Mouse (Mus musculus): ENCODE data around the gene Tgfb1i1. TPM values are rescaled to one million over a fixed set of nuclear protein-coding genes. Genes with fewer than 3 reads are reported as not detected.

The Tgfb1i1 gene
- polyA plus RNA-seq (2015; fragmentation: Nextera tagmentation; extraction: Ambion mirVana) = 22.0 and 23.3 TPM in 2 replicates

GRCm38 (mm10) chr7:128246496-128247391 is at the start of gene Tgfb1i1:
Gene Tgfb1i1 (plus strand): TSS chr7:128246812.
- Histone ChIP-seq H3K36me3 (ENCODE audit: control insufficient read depth, insufficient read depth, low read length) (peaks cover 15% of the 10 kb centered on the region), H3K9ac (ENCODE audit: low read depth, low read length) (peak within 1 kb of the TSS; percentile 68), H3K27ac (ENCODE audit: low read length) (peak within 1 kb of the TSS; percentile 75), H3K27me3 (ENCODE audit: control insufficient read depth, insufficient read depth, low read depth, low read length) (0 out of 2 replicates have a peak, but pooled peaks cover 3% of the 10 kb centered on the region), H3K4me3 (ENCODE audit: low read depth, low read length) (peak within 1 kb of the TSS; percentile 44), H3K4me2 (ENCODE audit: low read length) (peak within 1 kb of the TSS; percentile 64), H3K9me3 (replicated peaks; ENCODE audit: control insufficient read depth, low read length, poor library complexity, severe bottlenecking) (no peaks in the 10 kb centered on the region), H3K4me1 (ENCODE audit: control insufficient read depth, insufficient read depth, low read length) (peaks cover 14% of the 10 kb centered on the region)
- WGBS = under 1% methylated on average over 26 of the region's 30 CpGs
- ATAC-seq = peak; percentile 61

GRCm38 (mm10) chr7:128201607-128202006 is 45.0 kb upstream of the Tgfb1i1 start:
- Histone ChIP-seq H3K36me3 (ENCODE audit: control insufficient read depth, insufficient read depth, low read length) (no peaks in the 10 kb centered on the region), H3K27me3 (ENCODE audit: control insufficient read depth, insufficient read depth, low read depth, low read length) (no peaks in the 10 kb centered on the region), H3K4me3 (ENCODE audit: low read depth, low read length) (no peak overlapping the region), H3K9ac (ENCODE audit: low read depth, low read length) (no peak overlapping the region), H3K27ac (ENCODE audit: low read length) (no peak overlapping the region), H3K4me2 (ENCODE audit: low read length) (no peak overlapping the region), H3K4me1 (ENCODE audit: control insufficient read depth, insufficient read depth, low read length) (no peaks in the 10 kb centered on the region), H3K9me3 (replicated peaks; ENCODE audit: control insufficient read depth, low read length, poor library complexity, severe bottlenecking) (no peaks in the 10 kb centered on the region)
- no peak for ATAC-seq
- 88% methylated on average over 9 of the region's 9 CpGs for WGBS

- no peaks in the 10 kb centered on the region for H3K9me3 ChIP-seq (replicated peaks; ENCODE audit: control insufficient read depth, low read length, poor library complexity, severe bottlenecking)
- ATAC-seq = no peak
- no peaks in the 10 kb centered on the region for H3K36me3 ChIP-seq (ENCODE audit: control insufficient read depth, insufficient read depth, low read length)
Observed at GRCm38 (mm10) chr7:128203071-128203470, 43.5 kb upstream of the Tgfb1i1 start.

GRCm38 (mm10) chr7:128204179-128204578 is 42.4 kb upstream of the Tgfb1i1 start:
- no peak for ATAC-seq

More at GRCm38 (mm10) chr7:128203071-128203470, 43.5 kb upstream of the Tgfb1i1 start:
- Histone ChIP-seq H3K4me2 (ENCODE audit: low read length) (no peak overlapping the region), H3K4me1 (ENCODE audit: control insufficient read depth, insufficient read depth, low read length) (no peaks in the 10 kb centered on the region), H3K27ac (ENCODE audit: low read length) (no peak overlapping the region), H3K9ac (ENCODE audit: low read depth, low read length) (no peak overlapping the region), H3K4me3 (ENCODE audit: low read depth, low read length) (no peak overlapping the region), H3K27me3 (ENCODE audit: control insufficient read depth, insufficient read depth, low read depth, low read length) (no peaks in the 10 kb centered on the region)
- 79% methylated on average over 9 of the region's 9 CpGs for WGBS

DNA sequence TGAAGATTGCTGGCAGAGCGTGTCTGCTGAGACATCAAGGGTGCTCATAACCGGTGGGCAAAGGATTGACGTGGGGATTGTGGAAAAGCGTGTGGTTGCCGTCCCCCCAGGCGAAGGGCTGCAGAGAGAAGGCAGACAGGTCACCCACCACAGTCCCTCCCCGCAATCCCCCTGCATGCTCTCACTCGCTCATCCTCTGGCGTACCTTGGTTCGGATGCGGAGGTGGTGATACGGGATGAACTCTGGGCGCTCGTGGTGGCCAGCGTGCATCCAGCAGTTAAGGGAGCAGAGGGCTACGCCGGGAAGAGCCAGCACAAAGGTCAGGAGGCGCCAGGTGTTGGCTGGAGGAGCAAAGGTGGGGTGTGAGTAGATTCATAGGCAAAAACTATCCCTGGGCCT is 40.9 kb upstream of the Tgfb1i1 start:
- Histone ChIP-seq H3K27ac (ENCODE audit: low read length) (no peak overlapping the region), H3K4me3 (ENCODE audit: low read depth, low read length) (no peak overlapping the region), H3K9ac (ENCODE audit: low read depth, low read length) (no peak overlapping the region), H3K27me3 (ENCODE audit: control insufficient read depth, insufficient read depth, low read depth, low read length) (no peaks in the 10 kb centered on the region), H3K36me3 (ENCODE audit: control insufficient read depth, insufficient read depth, low read length) (no peaks in the 10 kb centered on the region), H3K4me1 (ENCODE audit: control insufficient read depth, insufficient read depth, low read length) (no peaks in the 10 kb centered on the region), H3K4me2 (ENCODE audit: low read length) (no peak overlapping the region), H3K9me3 (replicated peaks; ENCODE audit: control insufficient read depth, low read length, poor library complexity, severe bottlenecking) (no peaks in the 10 kb centered on the region)
- whole genome bisulfite sequencing = 85% methylated on average over 18 of the region's 18 CpGs
- no peak for ATAC-seq

More at GRCm38 (mm10) chr7:128204179-128204578, 42.4 kb upstream of the Tgfb1i1 start:
- 92% methylated on average over 8 of the region's 8 CpGs for WGBS
- Histone ChIP-seq H3K9me3 (replicated peaks; ENCODE audit: control insufficient read depth, low read length, poor library complexity, severe bottlenecking) (no peaks in the 10 kb centered on the region), H3K36me3 (ENCODE audit: control insufficient read depth, insufficient read depth, low read length) (no peaks in the 10 kb centered on the region), H3K4me1 (ENCODE audit: control insufficient read depth, insufficient read depth, low read length) (no peaks in the 10 kb centered on the region), H3K27ac (ENCODE audit: low read length) (no peak overlapping the region), H3K4me2 (ENCODE audit: low read length) (no peak overlapping the region), H3K27me3 (ENCODE audit: control insufficient read depth, insufficient read depth, low read depth, low read length) (no peaks in the 10 kb centered on the region), H3K4me3 (ENCODE audit: low read depth, low read length) (no peak overlapping the region), H3K9ac (ENCODE audit: low read depth, low read length) (no peak overlapping the region)

GRCm38 (mm10) chr7:128206152-128206551 is 40.5 kb upstream of the Tgfb1i1 start, which contains the start of gene Cox6a2:
Gene Cox6a2 (minus strand): TSS chr7:128206387.
- WGBS = 76% methylated on average over 6 of the region's 6 CpGs
- Histone ChIP-seq H3K27ac (ENCODE audit: low read length) (no peak within 1 kb of the TSS), H3K9me3 (replicated peaks; ENCODE audit: control insufficient read depth, low read length, poor library complexity, severe bottlenecking) (no peaks in the 10 kb centered on the region), H3K4me1 (ENCODE audit: control insufficient read depth, insufficient read depth, low read length) (no peaks in the 10 kb centered on the region), H3K4me2 (ENCODE audit: low read length) (no peak within 1 kb of the TSS), H3K4me3 (ENCODE audit: low read depth, low read length) (no peak within 1 kb of the TSS), H3K27me3 (ENCODE audit: control insufficient read depth, insufficient read depth, low read depth, low read length) (no peaks in the 10 kb centered on the region), H3K36me3 (ENCODE audit: control insufficient read depth, insufficient read depth, low read length) (no peaks in the 10 kb centered on the region), H3K9ac (ENCODE audit: low read depth, low read length) (no peak within 1 kb of the TSS)
- no peak for ATAC-seq

GRCm38 (mm10) chr7:128208187-128208586 is 38.4 kb upstream of the Tgfb1i1 start:
- Histone ChIP-seq H3K4me3 (ENCODE audit: low read depth, low read length) (no peak overlapping the region), H3K9ac (ENCODE audit: low read depth, low read length) (no peak overlapping the region), H3K4me2 (ENCODE audit: low read length) (no peak overlapping the region), H3K4me1 (ENCODE audit: control insufficient read depth, insufficient read depth, low read length) (no peaks in the 10 kb centered on the region), H3K36me3 (ENCODE audit: control insufficient read depth, insufficient read depth, low read length) (no peaks in the 10 kb centered on the region), H3K9me3 (replicated peaks; ENCODE audit: control insufficient read depth, low read length, poor library complexity, severe bottlenecking) (no peaks in the 10 kb centered on the region), H3K27me3 (ENCODE audit: control insufficient read depth, insufficient read depth, low read depth, low read length) (no peaks in the 10 kb centered on the region), H3K27ac (ENCODE audit: low read length) (no peak overlapping the region)
- WGBS = 6% methylated on average over 4 of the region's 4 CpGs
- ATAC-seq = no peak

- ATAC-seq = no peak
Observed at GRCm38 (mm10) chr7:128209826-128210225, 36.8 kb upstream of the Tgfb1i1 start.

DNA sequence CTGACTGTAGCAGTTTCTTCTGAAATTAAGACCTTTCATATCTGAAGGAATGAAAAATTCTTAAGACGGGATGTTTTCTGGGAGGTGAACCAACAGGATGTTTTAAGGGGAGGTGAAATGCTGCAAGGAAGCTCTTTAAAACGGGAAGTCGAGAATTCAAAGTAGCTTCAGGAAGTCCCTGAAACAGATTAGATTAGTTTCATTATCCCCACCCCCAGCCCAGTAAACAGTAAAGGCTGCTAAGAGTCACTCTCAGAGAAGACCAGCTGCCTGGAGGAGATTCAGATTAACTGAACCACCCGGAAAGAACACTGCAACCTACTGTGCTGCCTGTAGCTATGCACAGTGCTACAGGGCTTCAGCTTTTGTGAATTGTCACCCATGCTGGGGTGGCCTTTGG is 26.7 kb upstream of the Tgfb1i1 start:
- no peak overlapping the region for H3K9ac ChIP-seq (ENCODE audit: low read depth, low read length)
- no peak overlapping the region for H3K4me3 ChIP-seq (ENCODE audit: low read depth, low read length)
- ATAC-seq = no peak
- WGBS = 81% methylated on average over 4 of the region's 4 CpGs
- no peaks in the 10 kb centered on the region for H3K27me3 ChIP-seq (ENCODE audit: control insufficient read depth, insufficient read depth, low read depth, low read length)
- no peaks in the 10 kb centered on the region for H3K9me3 ChIP-seq (replicated peaks; ENCODE audit: control insufficient read depth, low read length, poor library complexity, severe bottlenecking)
- no peaks in the 10 kb centered on the region for H3K4me1 ChIP-seq (ENCODE audit: control insufficient read depth, insufficient read depth, low read length)
- no peaks in the 10 kb centered on the region for H3K36me3 ChIP-seq (ENCODE audit: control insufficient read depth, insufficient read depth, low read length)
- no peak overlapping the region for H3K27ac ChIP-seq (ENCODE audit: low read length)
- H3K4me2 ChIP-seq (ENCODE audit: low read length) = no peak overlapping the region

More at GRCm38 (mm10) chr7:128209826-128210225, 36.8 kb upstream of the Tgfb1i1 start:
- WGBS = 69% methylated on average over 3 of the region's 3 CpGs
- Histone ChIP-seq H3K9ac (ENCODE audit: low read depth, low read length) (no peak overlapping the region), H3K27ac (ENCODE audit: low read length) (no peak overlapping the region), H3K4me3 (ENCODE audit: low read depth, low read length) (no peak overlapping the region), H3K9me3 (replicated peaks; ENCODE audit: control insufficient read depth, low read length, poor library complexity, severe bottlenecking) (no peaks in the 10 kb centered on the region), H3K4me2 (ENCODE audit: low read length) (no peak overlapping the region), H3K36me3 (ENCODE audit: control insufficient read depth, insufficient read depth, low read length) (no peaks in the 10 kb centered on the region), H3K27me3 (ENCODE audit: control insufficient read depth, insufficient read depth, low read depth, low read length) (no peaks in the 10 kb centered on the region), H3K4me1 (ENCODE audit: control insufficient read depth, insufficient read depth, low read length) (no peaks in the 10 kb centered on the region)

Data from midbrain, embryonic 16.5 days (tissue).